In the genomic region with DNA sequence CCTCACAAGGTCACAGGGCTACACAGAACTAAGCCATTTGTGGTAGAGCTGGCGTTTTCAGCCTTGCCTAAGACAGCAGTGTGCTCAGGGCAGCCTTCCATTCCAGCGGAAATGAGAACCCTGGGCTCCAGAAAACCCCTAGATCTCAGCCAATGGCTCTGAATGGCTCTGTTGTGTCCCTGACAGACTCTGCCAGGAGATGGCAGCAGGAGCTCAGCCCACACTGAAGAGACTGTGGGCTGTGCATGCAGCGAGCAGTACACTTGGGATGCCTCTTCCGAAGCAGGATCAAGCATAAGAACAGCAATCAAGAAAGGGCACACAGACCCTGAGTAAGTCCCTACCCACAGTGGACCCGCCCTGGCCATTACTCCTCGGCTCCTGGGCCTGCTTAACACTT, we compare ENCODE assay signal across 8 mouse cellular contexts.
A peak's percentile ranks its signal among the peaks of the same experiment; 100 is the strongest.
DNase-seq lines count a peak whose midpoint lies in the region; ATAC-seq and TF ChIP-seq lines count a peak whose summit lies in the region.
"Not testable (repeated sequence)": the region's sequence is repeated elsewhere in the genome, so short reads cannot be mapped to it uniquely, and the experiment has no call there.

No protein-coding gene starts in this region.

- not testable (repeated sequence) for H3K9me3 ChIP-seq in forebrain, embryonic 12.5 days; heart, embryonic 14.5 days (ENCODE audit: control insufficient read depth, low read length); hindbrain, embryonic 16.5 days (ENCODE audit: control insufficient read depth, low read length); kidney, postnatal 0 days (replicated peaks; ENCODE audit: low read length); lung, embryonic 15.5 days; midbrain, embryonic 15.5 days; stomach, embryonic 14.5 days (ENCODE audit: control insufficient read depth, low read depth, low read length)

- not testable (repeated sequence) for H3K4me3 ChIP-seq in forebrain, embryonic 12.5 days (replicated peaks); heart, embryonic 14.5 days (ENCODE audit: control insufficient read depth in 1 of 2, insufficient read depth in 1 of 2, low read depth in 1 of 2, low read length in 2 of 2); hindbrain, embryonic 16.5 days (ENCODE audit: low read length); kidney, postnatal 0 days (replicated peaks; ENCODE audit: low read depth, low read length); lung, embryonic 15.5 days; midbrain, embryonic 15.5 days; stomach, embryonic 14.5 days (ENCODE audit: low read depth, low read length)

- H3K36me3 ChIP-seq in forebrain, embryonic 12.5 days (replicated peaks); heart, embryonic 14.5 days (ENCODE audit: control insufficient read depth, insufficient read depth, low read length); hindbrain, embryonic 16.5 days (ENCODE audit: control insufficient read depth, insufficient read depth, low read length); kidney, postnatal 0 days (ENCODE audit: insufficient read depth, low read length); lung, embryonic 15.5 days; midbrain, embryonic 15.5 days (replicated peaks); stomach, embryonic 14.5 days (ENCODE audit: control insufficient read depth, insufficient read depth, low read length): not testable (repeated sequence)

- no CpG with 5 or more reads among the region's 6 CpGs for WGBS in forebrain, embryonic 12.5 days
- WGBS in heart, embryonic 14.5 days: no CpG with 5 or more reads among the region's 6 CpGs
- no CpG with 5 or more reads among the region's 6 CpGs for WGBS in hindbrain, embryonic 16.5 days
- WGBS in kidney, postnatal 0 days: no CpG with 5 or more reads among the region's 6 CpGs
- no CpG with 5 or more reads among the region's 6 CpGs for WGBS in lung, embryonic 15.5 days
- WGBS in midbrain, embryonic 15.5 days: no CpG with 5 or more reads among the region's 6 CpGs
- WGBS in stomach, embryonic 14.5 days: no CpG with 5 or more reads among the region's 6 CpGs

- TF ChIP-seq CTCF in kidney, postnatal 0 days (IDR thresholded peaks at IDR 0.05; ENCODE audit: low read depth): not testable (repeated sequence)

- H3K27ac ChIP-seq in forebrain, embryonic 12.5 days; heart, embryonic 14.5 days (replicated peaks in 1 of 2; ENCODE audit: control insufficient read depth in 1 of 2, insufficient read depth in 1 of 2, low read depth in 2 of 2, low read length in 2 of 2); hindbrain, embryonic 16.5 days (ENCODE audit: low read depth, low read length); kidney, postnatal 0 days; lung, embryonic 15.5 days; midbrain, embryonic 15.5 days; stomach, embryonic 14.5 days (ENCODE audit: low read length): not testable (repeated sequence)

- peak; percentile 90 for ATAC-seq in CD4-positive, CD25-positive, alpha-beta regulatory T cell, adult 4 months
- ATAC-seq in forebrain, embryonic 12.5 days (ENCODE audit: low FRiP score): peak; percentile 77
- ATAC-seq in heart, embryonic 14.5 days (ENCODE audit: insufficient number of reproducible peaks, insufficient read depth, low FRiP score, low read depth): peak; percentile 78
- ATAC-seq in hindbrain, embryonic 16.5 days: peak; percentile 97
- peak; percentile 85; the same call in 1 of the 2 replicates for ATAC-seq in kidney, postnatal 0 days (replicated peaks; ENCODE audit: low FRiP score, low read depth)
- ATAC-seq in lung, embryonic 15.5 days (ENCODE audit: borderline replicate concordance, extremely low read depth, low FRiP score, low TSS enrichment): peak; percentile 74; the same call in 1 of the 2 replicates
- ATAC-seq in midbrain, embryonic 15.5 days (replicated peaks): peak; percentile 96
- ATAC-seq in stomach, embryonic 14.5 days (ENCODE audit: insufficient number of reproducible peaks, insufficient read depth, low FRiP score, low read depth): peak; percentile 70

- DNase-seq in kidney, postnatal 0 days (ENCODE audit: low spot score): not testable (repeated sequence)

- not testable (repeated sequence) for H3K9ac ChIP-seq in forebrain, embryonic 12.5 days; heart, embryonic 14.5 days (ENCODE audit: low read length); hindbrain, embryonic 16.5 days (ENCODE audit: low read depth, low read length); kidney, postnatal 0 days (ENCODE audit: low read depth, low read length); lung, embryonic 15.5 days; midbrain, embryonic 15.5 days; stomach, embryonic 14.5 days (replicated peaks; ENCODE audit: low read depth, low read length)

- H3K4me1 ChIP-seq in forebrain, embryonic 12.5 days; heart, embryonic 14.5 days (ENCODE audit: control insufficient read depth in 2 of 2, insufficient read depth in 2 of 2, low read length in 2 of 2); hindbrain, embryonic 16.5 days (ENCODE audit: control insufficient read depth, insufficient read depth, low read depth, low read length); kidney, postnatal 0 days (replicated peaks; ENCODE audit: insufficient read depth, low read length); lung, embryonic 15.5 days; midbrain, embryonic 15.5 days; stomach, embryonic 14.5 days (ENCODE audit: control insufficient read depth, insufficient read depth, low read length): not testable (repeated sequence)

- H3K4me2 ChIP-seq in forebrain, embryonic 12.5 days; heart, embryonic 14.5 days (ENCODE audit: low read length); hindbrain, embryonic 16.5 days (ENCODE audit: low read length); kidney, postnatal 0 days (ENCODE audit: low read length); lung, embryonic 15.5 days; midbrain, embryonic 15.5 days; stomach, embryonic 14.5 days (replicated peaks; ENCODE audit: low read depth, low read length): not testable (repeated sequence)

- H3K27me3 ChIP-seq in forebrain, embryonic 12.5 days; heart, embryonic 14.5 days (ENCODE audit: control insufficient read depth, insufficient read depth, low read length); hindbrain, embryonic 16.5 days (replicated peaks; ENCODE audit: control insufficient read depth, insufficient read depth, low read length); kidney, postnatal 0 days (ENCODE audit: insufficient read depth, low read length); lung, embryonic 15.5 days; midbrain, embryonic 15.5 days (replicated peaks); stomach, embryonic 14.5 days (ENCODE audit: control insufficient read depth, insufficient read depth, low read length): not testable (repeated sequence)
